16 mouse cellular contexts compared by ENCODE assay signal in genomic region chr10:126894061-126894460, GRCm38 (mm10).
"Had no signal": no experiment of that assay in that cellular context is flagged by ENCODE, and none has a peak within 500 bp of the region (broad histone marks: within the 10 kb centered on the region; RNA-seq: fewer than 3 reads in every experiment).

No protein-coding gene starts in this region.

- H3K9me3 ChIP-seq: neural tube, embryonic 13.5 days; neural tube, embryonic 15.5 days; stomach, embryonic 15.5 days had no signal

- H3K4me2 ChIP-seq: neural tube, embryonic 13.5 days; neural tube, embryonic 15.5 days; stomach, embryonic 15.5 days had no signal

- H3K4me1 ChIP-seq: neural tube, embryonic 13.5 days; neural tube, embryonic 15.5 days; stomach, embryonic 15.5 days had no signal

- H3K4me3 ChIP-seq: neural tube, embryonic 13.5 days; neural tube, embryonic 15.5 days; stomach, embryonic 15.5 days had no signal

- DNase-seq: retina, postnatal 1 day; right cerebral cortex, adult 18-20 months; right cerebral cortex, postnatal 14 days; right cerebral cortex, postnatal 25 days; right cerebral cortex, postnatal 4 days; spleen, adult 18-20 months; thymus, adult 18-20 months; thymus, adult 2 months; thymus, postnatal 14 days; thymus, postnatal 25 days; thymus, postnatal 36 days; thymus, postnatal 4 days had no signal

- H3K27ac ChIP-seq: neural tube, embryonic 13.5 days; neural tube, embryonic 15.5 days; stomach, embryonic 15.5 days; stomach, postnatal 0 days had no signal

- H3K9ac ChIP-seq: neural tube, embryonic 13.5 days; neural tube, embryonic 15.5 days; stomach, embryonic 15.5 days had no signal

- H3K27me3 ChIP-seq: neural tube, embryonic 13.5 days; neural tube, embryonic 15.5 days; stomach, embryonic 15.5 days had no signal
